ENCODE assay signal across 9 mouse cellular contexts in genomic region chr11:75092159-75092558, GRCm38 (mm10).
DNase-seq lines count a peak whose midpoint lies in the region; ATAC-seq and TF ChIP-seq lines count a peak whose summit lies in the region.
"Had no signal": no experiment of that assay in that cellular context is flagged by ENCODE, and none has a peak within 500 bp of the region (broad histone marks: within the 10 kb centered on the region; RNA-seq: fewer than 3 reads in every experiment).

No protein-coding gene starts in this region.

- no peak for TF ChIP-seq CTCF in midbrain, postnatal 0 days (IDR thresholded peaks at IDR 0.05)
- no peak for TF ChIP-seq CTCF in kidney, adult 2 months (conservative IDR thresholded peaks at IDR 0.05; ENCODE audit: insufficient read depth, insufficient read length, low read depth, low read length)

- no peaks in the 10 kb centered on the region for H3K9me3 ChIP-seq in midbrain, postnatal 0 days (ENCODE audit: low read length)
- H3K9me3 ChIP-seq in midbrain, embryonic 10.5 days (replicated peaks) = no peaks in the 10 kb centered on the region
- no peaks in the 10 kb centered on the region for H3K9me3 ChIP-seq in neural tube, embryonic 15.5 days (replicated peaks)

- no peaks in the 10 kb centered on the region for H3K4me1 ChIP-seq in midbrain, postnatal 0 days (ENCODE audit: insufficient read depth, low read length)
- no peaks in the 10 kb centered on the region for H3K4me1 ChIP-seq in midbrain, embryonic 10.5 days
- no peaks in the 10 kb centered on the region for H3K4me1 ChIP-seq in kidney, adult 2 months (ENCODE audit: control insufficient read depth, insufficient read depth, low read length)
- peaks cover 14% of the 10 kb centered on the region for H3K4me1 ChIP-seq in neural tube, embryonic 15.5 days

- WGBS in midbrain, postnatal 0 days = 69% methylated on average over 3 of the region's 3 CpGs
- 88% methylated on average over 3 of the region's 3 CpGs for WGBS in midbrain, embryonic 10.5 days
- 38% methylated on average over 3 of the region's 3 CpGs for WGBS in kidney, adult 2 months
- WGBS in neural tube, embryonic 15.5 days = 56% methylated on average over 3 of the region's 3 CpGs

- no peak overlapping the region for H3K4me2 ChIP-seq in midbrain, postnatal 0 days (ENCODE audit: low read depth, low read length, poor library complexity, severe bottlenecking)
- H3K4me2 ChIP-seq in neural tube, embryonic 15.5 days = no peak overlapping the region

- no peak overlapping the region for H3K27ac ChIP-seq in midbrain, postnatal 0 days (ENCODE audit: low read depth, low read length)
- no peak overlapping the region for H3K27ac ChIP-seq in midbrain, embryonic 10.5 days (replicated peaks)
- H3K27ac ChIP-seq in kidney, adult 2 months (ENCODE audit: insufficient read depth, low read depth, low read length) = no peak overlapping the region
- H3K27ac ChIP-seq in neural tube, embryonic 15.5 days (replicated peaks) = peak overlapping the region; percentile 38; the same call in 1 of the 2 replicates
- H3K27ac ChIP-seq: macrophage had no signal

- H3K27me3 ChIP-seq in midbrain, postnatal 0 days (ENCODE audit: insufficient read depth, low read length) = no peaks in the 10 kb centered on the region
- no peaks in the 10 kb centered on the region for H3K27me3 ChIP-seq in midbrain, embryonic 10.5 days (ENCODE audit: low read depth, poor library complexity, severe bottlenecking)
- no peaks in the 10 kb centered on the region for H3K27me3 ChIP-seq in kidney, adult 2 months (replicated peaks; ENCODE audit: control insufficient read depth, insufficient read depth, low read length)
- H3K27me3 ChIP-seq in neural tube, embryonic 15.5 days (replicated peaks) = no peaks in the 10 kb centered on the region

- no peak for ATAC-seq in midbrain, postnatal 0 days (ENCODE audit: low FRiP score)
- ATAC-seq in neural tube, embryonic 15.5 days (ENCODE audit: low FRiP score) = no peak
- ATAC-seq: forebrain, embryonic 14.5 days had no signal

- H3K9ac ChIP-seq in midbrain, postnatal 0 days (replicated peaks; ENCODE audit: low read length, poor library complexity, severe bottlenecking) = no peak overlapping the region
- H3K9ac ChIP-seq in neural tube, embryonic 15.5 days (replicated peaks) = no peak overlapping the region

- no peak overlapping the region for H3K4me3 ChIP-seq in midbrain, postnatal 0 days (ENCODE audit: low read depth, low read length)
- no peak overlapping the region for H3K4me3 ChIP-seq in midbrain, embryonic 10.5 days
- no peak overlapping the region for H3K4me3 ChIP-seq in kidney, adult 2 months (ENCODE audit: insufficient read depth, low read depth, low read length)
- H3K4me3 ChIP-seq in neural tube, embryonic 15.5 days (replicated peaks) = no peak overlapping the region

- DNase-seq in midbrain, postnatal 0 days (ENCODE audit: low spot score) = peak; percentile 28
- no peak for DNase-seq in midbrain, embryonic 10.5 days (ENCODE audit: low spot score)
- DNase-seq in brain, adult 2 months (ENCODE audit: low read depth, low spot score) = peak; percentile 14
- peak; percentile 49 for DNase-seq in kidney, adult 2 months
- no peak for DNase-seq in thymus, adult 18-20 months
- DNase-seq in embryo, embryonic 10 days (ENCODE audit: low spot score) = no peak

- no peaks in the 10 kb centered on the region for H3K36me3 ChIP-seq in midbrain, postnatal 0 days (ENCODE audit: insufficient read depth, low read length)
- no peaks in the 10 kb centered on the region for H3K36me3 ChIP-seq in midbrain, embryonic 10.5 days
- no peaks in the 10 kb centered on the region for H3K36me3 ChIP-seq in kidney, adult 2 months (ENCODE audit: control insufficient read depth, insufficient read depth, low read length)
- H3K36me3 ChIP-seq in neural tube, embryonic 15.5 days = no peaks in the 10 kb centered on the region

- no peak for TF ChIP-seq POLR2A in kidney, adult 2 months (IDR thresholded peaks at IDR 0.05; ENCODE audit: low read depth, low read length)

Comparison
In these comparisons a context has a peak if more than half of its experiments do, and no peak if none do; other contexts are left out.
1. DNase-seq: peak in midbrain, postnatal 0 days (single experiment), brain, adult 2 months (single experiment) and kidney, adult 2 months (single experiment); none in midbrain, embryonic 10.5 days (single experiment), thymus, adult 18-20 months (0 of 2) and embryo, embryonic 10 days (single experiment).